Mouse (Mus musculus): Measurements from ENCODE around the gene Mrps21. TPM values are rescaled to one million over a fixed set of nuclear protein-coding genes. Genes with fewer than 3 reads are reported as not detected.
"Not testable (repeated sequence)": the region's sequence is repeated elsewhere in the genome, so short reads cannot be mapped to it uniquely, and the experiment has no call there.

The Mrps21 gene
- polyA plus RNA-seq (2012; rRNA removed) (113 and 155 TPM in 2 replicates), polyA plus RNA-seq (2014; fragmentation: Nextera tagmentation; extraction: Ambion mirVana) (294 and 303 TPM in 2 replicates)

GRCm38 (mm10) chr3:95871392-95871867 is at the start of gene Mrps21:
Mrps21 (minus strand) TSS chr3:95871519.
- ATAC-seq (ENCODE audit: low FRiP score, low read depth) = peak; percentile 94
- Histone ChIP-seq H3K9ac (ENCODE audit: low read depth, low read length, severe bottlenecking) (peak within 1 kb of the TSS; percentile 81), H3K27me3 (ENCODE audit: control insufficient read depth, insufficient read depth, low read length) (no peaks in the 10 kb centered on the region), H3K4me3 (replicated peaks; ENCODE audit: low read length) (peak within 1 kb of the TSS; percentile 71), H3K4me2 (replicated peaks; ENCODE audit: low read depth, low read length, severe bottlenecking) (peak within 1 kb of the TSS; percentile 65), H3K9me3 (ENCODE audit: control insufficient read depth, low read length) (no peaks in the 10 kb centered on the region), H3K27ac (replicated peaks; ENCODE audit: low read depth, low read length) (peak within 1 kb of the TSS; percentile 81), H3K4me1 (ENCODE audit: control insufficient read depth, insufficient read depth, low read length) (peaks cover 5% of the 10 kb centered on the region), H3K36me3 (ENCODE audit: control insufficient read depth, insufficient read depth, low read length) (peaks cover 35% of the 10 kb centered on the region)
- DNase-seq (ENCODE audit: low spot score) = peak; percentile 87
- WGBS = under 1% methylated on average over 33 of the region's 33 CpGs
- peak; percentile 69; the same call in 1 of the 2 replicates for TF ChIP-seq POLR2A (IDR thresholded peaks at IDR 0.05; ENCODE audit: borderline replicate concordance, extremely low read depth, insufficient read depth, insufficient read length)

- not testable (repeated sequence) for H3K9me3 ChIP-seq (ENCODE audit: control insufficient read depth, low read length); H3K27me3 ChIP-seq (ENCODE audit: control insufficient read depth, insufficient read depth, low read length); H3K9ac ChIP-seq (ENCODE audit: low read depth, low read length, severe bottlenecking); H3K4me3 ChIP-seq (replicated peaks; ENCODE audit: low read length); ATAC-seq (ENCODE audit: low FRiP score, low read depth); H3K36me3 ChIP-seq (ENCODE audit: control insufficient read depth, insufficient read depth, low read length); H3K27ac ChIP-seq (replicated peaks; ENCODE audit: low read depth, low read length); H3K4me1 ChIP-seq (ENCODE audit: control insufficient read depth, insufficient read depth, low read length); H3K4me2 ChIP-seq (replicated peaks; ENCODE audit: low read depth, low read length, severe bottlenecking); DNase-seq (ENCODE audit: low spot score)
- WGBS = 57% methylated on average over 2 of the region's 2 CpGs
Observed at GRCm38 (mm10) chr3:95920532-95920931, 49.2 kb upstream of the Mrps21 start.

GRCm38 (mm10) chr3:95916760-95917159 is 45.4 kb upstream of the Mrps21 start:
- no peak for TF ChIP-seq POLR2A (IDR thresholded peaks at IDR 0.05; ENCODE audit: borderline replicate concordance, extremely low read depth, insufficient read depth, insufficient read length)
- Histone ChIP-seq H3K36me3 (ENCODE audit: control insufficient read depth, insufficient read depth, low read length) (no peaks in the 10 kb centered on the region), H3K4me1 (ENCODE audit: control insufficient read depth, insufficient read depth, low read length) (no peaks in the 10 kb centered on the region), H3K9ac (ENCODE audit: low read depth, low read length, severe bottlenecking) (no peak overlapping the region), H3K4me3 (replicated peaks; ENCODE audit: low read length) (no peak overlapping the region), H3K9me3 (ENCODE audit: control insufficient read depth, low read length) (no peaks in the 10 kb centered on the region), H3K27me3 (ENCODE audit: control insufficient read depth, insufficient read depth, low read length) (no peaks in the 10 kb centered on the region), H3K4me2 (replicated peaks; ENCODE audit: low read depth, low read length, severe bottlenecking) (no peak overlapping the region), H3K27ac (replicated peaks; ENCODE audit: low read depth, low read length) (no peak overlapping the region)
- DNase-seq (ENCODE audit: low spot score) (no peak), ATAC-seq (ENCODE audit: low FRiP score, low read depth) (no peak)
- WGBS = 80% methylated on average over 7 of the region's 7 CpGs

GRCm38 (mm10) chr3:95914706-95915105 is 43.4 kb upstream of the Mrps21 start:
- H3K9ac ChIP-seq (ENCODE audit: low read depth, low read length, severe bottlenecking) = no peak overlapping the region
- no peak overlapping the region for H3K4me3 ChIP-seq (replicated peaks; ENCODE audit: low read length)
- H3K9me3 ChIP-seq (ENCODE audit: control insufficient read depth, low read length) = no peaks in the 10 kb centered on the region
- H3K4me1 ChIP-seq (ENCODE audit: control insufficient read depth, insufficient read depth, low read length) = no peaks in the 10 kb centered on the region
- H3K27ac ChIP-seq (replicated peaks; ENCODE audit: low read depth, low read length) = no peak overlapping the region
- H3K27me3 ChIP-seq (ENCODE audit: control insufficient read depth, insufficient read depth, low read length) = no peaks in the 10 kb centered on the region
- no peak for TF ChIP-seq POLR2A (IDR thresholded peaks at IDR 0.05; ENCODE audit: borderline replicate concordance, extremely low read depth, insufficient read depth, insufficient read length)
- H3K36me3 ChIP-seq (ENCODE audit: control insufficient read depth, insufficient read depth, low read length) = no peaks in the 10 kb centered on the region
- no peak for DNase-seq (ENCODE audit: low spot score)
- WGBS = 87% methylated on average over 4 of the region's 4 CpGs
- no peak overlapping the region for H3K4me2 ChIP-seq (replicated peaks; ENCODE audit: low read depth, low read length, severe bottlenecking)
- no peak for ATAC-seq (ENCODE audit: low FRiP score, low read depth)

- ATAC-seq (ENCODE audit: low FRiP score, low read depth) = no peak
- no peaks in the 10 kb centered on the region for H3K36me3 ChIP-seq (ENCODE audit: control insufficient read depth, insufficient read depth, low read length)
- TF ChIP-seq POLR2A (IDR thresholded peaks at IDR 0.05; ENCODE audit: borderline replicate concordance, extremely low read depth, insufficient read depth, insufficient read length) = no peak
- peaks cover 16% of the 10 kb centered on the region for H3K4me1 ChIP-seq (ENCODE audit: control insufficient read depth, insufficient read depth, low read length)
- peak; percentile 23 for DNase-seq (ENCODE audit: low spot score)
- no peak overlapping the region for H3K4me3 ChIP-seq (replicated peaks; ENCODE audit: low read length)
- WGBS = 35% methylated on average over 4 of the region's 4 CpGs
- no peak overlapping the region for H3K27ac ChIP-seq (replicated peaks; ENCODE audit: low read depth, low read length)
- no peaks in the 10 kb centered on the region for H3K27me3 ChIP-seq (ENCODE audit: control insufficient read depth, insufficient read depth, low read length)
- H3K9me3 ChIP-seq (ENCODE audit: control insufficient read depth, low read length) = no peaks in the 10 kb centered on the region
- H3K4me2 ChIP-seq (replicated peaks; ENCODE audit: low read depth, low read length, severe bottlenecking) = no peak overlapping the region
- H3K9ac ChIP-seq (ENCODE audit: low read depth, low read length, severe bottlenecking) = no peak overlapping the region
Observed at GRCm38 (mm10) chr3:95907613-95908012, 36.3 kb upstream of the Mrps21 start.

- peak overlapping the region; percentile 89 for H3K4me2 ChIP-seq (replicated peaks; ENCODE audit: low read depth, low read length, severe bottlenecking)
- under 1% methylated on average over 12 of the region's 12 CpGs for WGBS
- no peaks in the 10 kb centered on the region for H3K27me3 ChIP-seq (ENCODE audit: control insufficient read depth, insufficient read depth, low read length)
- ATAC-seq (ENCODE audit: low FRiP score, low read depth) (no peak), DNase-seq (ENCODE audit: low spot score) (peak; percentile 48)
- H3K4me1 ChIP-seq (ENCODE audit: control insufficient read depth, insufficient read depth, low read length) = peaks cover 23% of the 10 kb centered on the region
- H3K9me3 ChIP-seq (ENCODE audit: control insufficient read depth, low read length) = no peaks in the 10 kb centered on the region
- H3K27ac ChIP-seq (replicated peaks; ENCODE audit: low read depth, low read length) = no peak overlapping the region
- H3K4me3 ChIP-seq (replicated peaks; ENCODE audit: low read length) = peak overlapping the region; percentile 14
- no peaks in the 10 kb centered on the region for H3K36me3 ChIP-seq (ENCODE audit: control insufficient read depth, insufficient read depth, low read length)
- no peak overlapping the region for H3K9ac ChIP-seq (ENCODE audit: low read depth, low read length, severe bottlenecking)
- TF ChIP-seq POLR2A (IDR thresholded peaks at IDR 0.05; ENCODE audit: borderline replicate concordance, extremely low read depth, insufficient read depth, insufficient read length) = no peak
Observed at GRCm38 (mm10) chr3:95906860-95907259, 35.5 kb upstream of the Mrps21 start.
